Mouse (Mus musculus): ENCODE results near the gene Ddx6.

Gene Ddx6

GRCm38 (mm10) chr9:44640646-44641357 is 36.1 kb downstream of the Ddx6 start:
- DNase-seq (ENCODE audit: low read depth in 2 of 2, low spot score in 2 of 2), result no peak

- DNase-seq (ENCODE audit: low read depth in 2 of 2, low spot score in 2 of 2), result no peak
These were observed 36.9 kb downstream of the Ddx6 start for GRCm38 (mm10) chr9:44641616-44642015.

GRCm38 (mm10) chr9:44643103-44643502 is 38.4 kb downstream of the Ddx6 start:
- no peak for DNase-seq (ENCODE audit: low read depth in 2 of 2, low spot score in 2 of 2)

- no peak for DNase-seq (ENCODE audit: low read depth in 2 of 2, low spot score in 2 of 2)
These were observed 39.5 kb downstream of the Ddx6 start for GRCm38 (mm10) chr9:44644186-44644585.

- DNase-seq (ENCODE audit: low read depth in 2 of 2, low spot score in 2 of 2), result no peak
These were observed 40.8 kb downstream of the Ddx6 start for GRCm38 (mm10) chr9:44645481-44645880.

- peak; percentile 40 to 53 for DNase-seq (ENCODE audit: low read depth in 2 of 2, low spot score in 2 of 2)
These were observed 41.2 kb downstream of the Ddx6 start for GRCm38 (mm10) chr9:44645924-44646323.

GRCm38 (mm10) chr9:44646366-44646765 is 41.7 kb downstream of the Ddx6 start:
- peak in 1 of 2 experiments; percentile 16 for DNase-seq (ENCODE audit: low read depth in 2 of 2, low spot score in 2 of 2)

GRCm38 (mm10) chr9:44647026-44647425 is 42.3 kb downstream of the Ddx6 start:
- DNase-seq (ENCODE audit: low read depth in 2 of 2, low spot score in 2 of 2), result no peak

GRCm38 (mm10) chr9:44647656-44648055 is 43.0 kb downstream of the Ddx6 start:
- no peak for DNase-seq (ENCODE audit: low read depth in 2 of 2, low spot score in 2 of 2)

GRCm38 (mm10) chr9:44648881-44649281 is 44.2 kb downstream of the Ddx6 start:
- peak; percentile 33 to 47 for DNase-seq (ENCODE audit: low read depth in 2 of 2, low spot score in 2 of 2)

- peak; percentile 54 to 72 for DNase-seq (ENCODE audit: low read depth in 2 of 2, low spot score in 2 of 2)
These were observed 47.3 kb downstream of the Ddx6 start for GRCm38 (mm10) chr9:44652027-44652426.

- DNase-seq (ENCODE audit: low read depth in 2 of 2, low spot score in 2 of 2), result no peak
These were observed 49.2 kb downstream of the Ddx6 start for GRCm38 (mm10) chr9:44653896-44654295.

- DNase-seq (ENCODE audit: low read depth in 2 of 2, low spot score in 2 of 2), result peak; percentile 32 to 62
These were observed 50.7 kb downstream of the Ddx6 start for GRCm38 (mm10) chr9:44655098-44656066.

GRCm38 (mm10) chr9:44663706-44664105 is 59.0 kb downstream of the Ddx6 start:
- no peak for DNase-seq (ENCODE audit: low read depth in 2 of 2, low spot score in 2 of 2)

GRCm38 (mm10) chr9:44671416-44671815 is 66.7 kb downstream of the Ddx6 start:
- no peak for DNase-seq (ENCODE audit: low read depth in 2 of 2, low spot score in 2 of 2)

GRCm38 (mm10) chr9:44672291-44672865 is 67.7 kb downstream of the Ddx6 start:
- DNase-seq (ENCODE audit: low read depth in 2 of 2, low spot score in 2 of 2), result no peak

GRCm38 (mm10) chr9:44673005-44673404 is 68.3 kb downstream of the Ddx6 start, which contains the start of gene Treh:
TSS of gene Treh (plus strand) at chr9:44673233.
- no peak for DNase-seq (ENCODE audit: low read depth in 2 of 2, low spot score in 2 of 2)

GRCm38 (mm10) chr9:44678288-44678871 is 73.7 kb downstream of the Ddx6 start:
- peak in 1 of 2 experiments; percentile 7 for DNase-seq (ENCODE audit: low read depth in 2 of 2, low spot score in 2 of 2)

- DNase-seq (ENCODE audit: low read depth in 2 of 2, low spot score in 2 of 2), result no peak
These were observed 74.9 kb downstream of the Ddx6 start for GRCm38 (mm10) chr9:44679565-44679964.

- DNase-seq (ENCODE audit: low read depth in 2 of 2, low spot score in 2 of 2), result no peak
These were observed 78.4 kb downstream of the Ddx6 start for GRCm38 (mm10) chr9:44683046-44683445.
